Mouse (Mus musculus) embryo, embryonic 9.5 days (tissue): Measurements from ENCODE around the gene Dnal4.

ENCODE experiments used
- DNase-seq: peaks from one replicate; pipeline ENCODE4 v3.0.0-alpha.2; 2017; ENCODE audit errors: extremely low spot score

The Dnal4 gene

DNA sequence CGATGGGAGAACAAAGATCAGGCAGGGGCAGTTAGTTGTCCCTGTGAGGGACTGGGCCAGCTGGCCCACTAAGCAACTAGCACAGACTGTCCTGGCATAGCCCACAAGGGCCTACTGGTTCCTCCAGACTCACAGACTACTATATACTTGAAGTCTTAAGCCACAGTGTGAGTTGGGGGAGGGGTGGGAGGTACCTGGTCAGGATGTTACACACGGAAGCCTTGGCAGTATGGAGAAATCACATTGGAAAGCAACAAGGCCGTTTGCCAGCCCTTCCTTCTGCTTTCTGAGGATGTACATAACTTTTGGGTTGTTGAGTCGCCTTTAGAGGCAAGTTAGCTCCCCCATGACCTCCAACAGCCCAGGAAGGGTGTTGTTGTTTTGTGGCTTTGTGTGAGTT lies 44.0 kb downstream of the Dnal4 start:
- no peak for DNase-seq

DNA sequence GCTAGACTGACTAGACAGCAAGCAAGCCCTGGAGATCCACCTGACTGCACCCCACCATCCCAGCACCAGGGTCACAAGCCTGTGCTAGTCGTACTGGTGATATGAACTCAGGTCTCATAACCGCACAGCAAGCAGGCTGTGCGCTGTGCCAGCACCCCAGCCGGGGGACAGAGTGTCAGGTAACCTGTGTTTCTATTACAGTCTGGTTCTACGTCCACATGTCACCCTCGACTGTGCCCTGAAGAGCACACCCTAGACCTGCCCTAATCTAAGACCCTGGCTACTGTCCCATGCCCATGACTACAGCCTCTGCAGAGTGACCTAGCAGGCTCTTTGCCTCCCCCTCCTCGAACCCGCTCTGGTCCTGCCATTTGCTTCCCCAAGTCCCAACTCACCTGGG lies 44.5 kb downstream of the Dnal4 start:
- DNase-seq = no peak

- DNase-seq = no peak
These were observed 46.1 kb downstream of the Dnal4 start for GRCm38 (mm10) chr15:79731554-79731953.

- DNase-seq = no peak
These were observed 48.8 kb downstream of the Dnal4 start for GRCm38 (mm10) chr15:79728731-79729388.

- no peak for DNase-seq
These were observed 49.3 kb downstream of the Dnal4 start for GRCm38 (mm10) chr15:79728311-79728710.

DNA sequence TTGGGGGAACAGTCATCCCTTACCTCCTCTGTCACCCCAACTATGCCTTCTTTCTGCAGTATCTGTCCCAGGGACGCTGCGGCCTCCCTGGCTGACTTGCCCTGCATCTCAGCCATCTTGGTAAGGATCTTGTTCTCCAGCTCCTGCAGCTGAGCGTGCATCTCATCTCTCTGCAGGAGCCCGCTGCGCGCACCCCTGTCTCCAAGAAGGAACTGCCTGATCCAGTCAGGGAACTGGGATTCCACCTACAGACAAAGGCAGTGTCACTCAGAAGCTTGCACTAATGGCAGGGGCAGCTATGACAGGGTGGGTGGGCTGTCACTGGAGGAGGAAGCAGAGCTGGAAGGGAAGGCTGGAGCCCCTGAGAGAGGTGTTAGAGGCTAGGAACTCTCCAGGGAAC lies 49.8 kb downstream of the Dnal4 start:
- DNase-seq = no peak

GRCm38 (mm10) chr15:79725190-79725789 lies 52.4 kb downstream of the Dnal4 start:
- DNase-seq = no peak

DNA sequence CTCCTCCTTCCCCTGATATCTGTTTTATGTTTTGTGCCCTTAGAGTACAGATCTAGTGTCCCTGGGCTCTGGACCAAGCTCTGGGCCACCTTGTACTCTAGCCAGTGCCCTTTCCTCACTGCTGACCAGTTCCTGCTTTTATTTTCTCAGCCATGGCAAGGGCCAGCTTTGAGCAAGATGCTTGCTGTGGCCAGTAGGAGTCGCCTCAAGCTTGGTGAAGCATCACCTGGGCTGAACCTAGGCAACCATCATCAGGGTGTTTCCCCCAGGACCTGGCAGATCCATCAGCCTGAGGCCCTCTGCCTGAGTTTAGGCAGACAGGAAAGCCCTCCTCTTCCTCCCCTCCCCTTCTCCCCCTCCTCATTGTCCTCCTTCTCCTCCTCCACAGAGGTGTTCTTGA lies 54.2 kb downstream of the Dnal4 start:
- no peak for DNase-seq

DNA sequence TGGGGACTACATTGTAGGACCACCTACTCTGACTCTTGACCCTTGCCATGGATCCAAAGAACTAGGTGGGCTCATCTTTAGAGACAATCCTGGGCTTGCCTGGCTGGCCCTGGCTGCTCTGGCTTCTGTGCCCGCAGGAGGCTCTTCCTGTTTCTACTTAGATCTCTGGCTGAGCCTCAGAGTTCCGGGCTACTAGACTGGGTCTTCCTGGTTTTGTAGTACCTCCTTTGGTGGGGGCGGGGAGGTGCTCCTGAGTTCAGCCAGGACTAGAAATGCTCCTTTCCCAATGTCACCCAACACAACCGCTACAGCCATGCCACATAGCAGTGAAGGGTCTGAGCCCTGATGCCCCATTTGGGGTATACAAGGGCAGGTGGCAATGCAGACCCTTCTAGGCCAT lies 56.9 kb downstream of the Dnal4 start:
- no peak for DNase-seq

DNA sequence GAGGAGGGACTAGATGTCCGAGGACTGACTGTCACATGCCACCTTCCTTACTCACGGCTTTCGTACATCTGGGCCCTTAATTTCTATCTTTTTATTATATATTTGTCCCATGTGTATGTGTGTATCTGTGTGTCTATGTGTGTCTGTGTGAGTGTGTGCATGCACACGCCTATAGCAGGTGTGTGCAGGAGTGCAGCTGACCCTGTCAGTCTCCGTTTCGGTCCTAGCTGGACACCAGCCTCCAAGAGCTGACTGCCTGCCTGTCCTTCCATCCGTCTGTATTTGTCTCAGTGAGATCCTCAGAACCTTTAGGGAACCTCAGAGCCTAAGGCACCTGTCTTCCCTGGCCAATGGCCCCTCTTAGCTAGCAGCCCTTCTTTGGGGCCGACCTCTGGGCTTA lies 57.4 kb downstream of the Dnal4 start:
- DNase-seq = no peak

GRCm38 (mm10) chr15:79716710-79717109 lies 60.9 kb downstream of the Dnal4 start:
- DNase-seq = no peak

DNA sequence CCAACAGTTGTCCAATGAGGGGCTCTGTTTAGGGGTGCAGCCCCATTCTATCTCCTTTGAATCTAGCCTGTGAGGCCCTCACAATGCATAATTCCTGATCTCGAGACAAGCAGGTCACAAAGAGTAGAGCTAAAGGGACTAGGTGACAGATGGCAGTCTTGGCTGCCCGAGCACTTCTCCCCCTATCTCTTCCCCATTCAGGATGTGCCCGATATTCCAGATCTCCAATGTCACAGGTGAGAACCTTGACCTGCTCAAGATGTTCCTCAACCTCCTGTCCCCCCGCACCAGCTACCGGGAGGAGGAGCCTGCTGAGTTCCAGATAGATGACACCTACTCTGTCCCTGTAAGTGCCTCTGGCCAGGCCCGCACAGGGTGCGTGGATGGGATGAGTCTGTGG lies 62.0 kb downstream of the Dnal4 start:
- no peak for DNase-seq
